Mouse (Mus musculus): ENCODE measurements at regions not wholly inside any gene's neighbourhood (a gene's known extent, or its start where the extent isn't known, plus 50 kb on each side); places are given as distances from the start of the nearest gene placed in this dataset.
"Not testable (repeated sequence)": the region's sequence is repeated elsewhere in the genome, so short reads cannot be mapped to it uniquely, and the experiment has no call there.

DNA sequence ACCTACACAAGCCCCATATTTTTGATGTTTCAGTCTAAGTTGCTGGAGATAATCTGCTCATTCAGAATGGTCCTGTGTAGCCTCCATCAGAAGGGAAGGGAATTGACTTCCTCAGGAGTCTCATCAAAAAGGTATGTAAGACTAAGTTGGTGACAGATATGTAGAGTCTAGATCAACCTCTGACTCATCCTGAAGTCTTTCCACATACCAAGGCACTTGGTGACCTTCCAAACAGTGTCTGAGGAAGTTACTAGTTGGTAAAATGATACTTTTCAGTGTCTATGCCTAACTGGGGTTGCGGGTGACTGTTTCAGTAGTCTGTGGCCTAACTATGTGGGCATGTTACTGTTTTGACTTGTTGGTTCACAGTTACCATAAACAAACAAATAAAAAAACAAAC is 133.0 kb upstream of the Plcb4 start:
- H3K27me3 ChIP-seq (ENCODE audit: poor library complexity, severe bottlenecking) = no peaks in the 10 kb centered on the region
- no peaks in the 10 kb centered on the region for H3K9me3 ChIP-seq
- no peaks in the 10 kb centered on the region for H3K36me3 ChIP-seq (replicated peaks)
- H3K27ac ChIP-seq = no peak overlapping the region
- no peak overlapping the region for H3K4me3 ChIP-seq
- 95% methylated on average over 1 of the region's 1 CpGs for WGBS
- DNase-seq (ENCODE audit: extremely low spot score, low spot score) = no peak
- no peaks in the 10 kb centered on the region for H3K4me1 ChIP-seq

DNA sequence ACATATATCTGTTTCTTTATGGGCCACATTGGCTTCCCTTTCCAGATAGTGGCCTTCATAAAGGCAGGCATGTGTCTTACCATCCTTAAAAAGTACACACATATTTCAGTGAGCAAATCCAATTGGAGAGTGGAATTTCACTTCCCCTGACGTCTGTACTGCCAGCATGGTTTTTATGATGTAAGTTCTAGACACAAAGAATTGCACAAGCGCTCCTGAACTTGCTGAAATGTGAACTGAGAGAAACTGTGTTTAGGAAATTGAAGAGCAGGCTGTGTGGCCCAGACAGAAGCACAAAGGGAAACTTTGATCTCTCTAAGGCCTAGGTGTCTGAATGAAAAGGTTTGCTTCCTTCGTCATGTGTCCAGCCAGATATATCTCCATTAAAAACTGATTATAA is 129.2 kb upstream of the Plcb4 start:
- Histone ChIP-seq H3K9me3 (no peaks in the 10 kb centered on the region), H3K27ac (no peak overlapping the region), H3K4me3 (no peak overlapping the region), H3K4me1 (no peaks in the 10 kb centered on the region), H3K27me3 (ENCODE audit: poor library complexity, severe bottlenecking) (no peaks in the 10 kb centered on the region), H3K36me3 (replicated peaks) (no peaks in the 10 kb centered on the region)
- no peak for DNase-seq (ENCODE audit: extremely low spot score, low spot score)
- WGBS = 89% methylated on average over 3 of the region's 3 CpGs

DNA sequence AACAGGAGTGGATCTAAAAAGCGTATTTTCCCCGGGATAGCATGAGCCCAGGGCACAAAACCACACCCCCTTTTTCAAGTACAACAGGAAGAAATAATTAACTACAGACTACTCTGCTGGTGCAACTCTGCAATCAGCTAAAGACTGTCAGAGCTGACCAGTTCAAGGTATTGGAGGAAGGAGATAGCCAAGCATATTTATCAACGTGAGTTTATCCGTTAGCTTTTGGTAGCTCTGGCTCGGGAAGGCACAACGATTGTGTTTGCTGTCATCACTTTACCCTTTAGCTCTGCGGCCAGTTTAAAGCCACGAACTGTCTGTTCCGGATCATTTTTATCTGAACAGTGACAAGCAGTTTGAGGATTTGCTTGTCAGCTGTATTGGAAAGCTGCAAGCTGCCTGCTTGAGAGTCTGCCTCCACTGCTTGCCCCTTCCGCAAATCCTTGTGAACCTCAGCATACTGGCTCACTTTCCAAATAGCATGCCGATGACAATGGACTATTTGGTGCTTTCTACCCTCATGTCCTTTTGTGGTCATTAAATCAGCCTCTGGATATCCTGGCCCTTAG is 122.4 kb upstream of the Plcb4 start:
- Histone ChIP-seq H3K4me1 (peaks cover 25% of the 10 kb centered on the region), H3K27me3 (ENCODE audit: poor library complexity, severe bottlenecking) (no peaks in the 10 kb centered on the region), H3K4me3 (no peak overlapping the region), H3K27ac (0 out of 2 replicates have a peak overlapping the region, but pooled peaks have one; percentile 35), H3K9me3 (peaks cover 10% of the 10 kb centered on the region), H3K36me3 (replicated peaks) (no peaks in the 10 kb centered on the region)
- WGBS = 74% methylated on average over 11 of the region's 11 CpGs
- no peak for DNase-seq (ENCODE audit: extremely low spot score, low spot score)

DNA sequence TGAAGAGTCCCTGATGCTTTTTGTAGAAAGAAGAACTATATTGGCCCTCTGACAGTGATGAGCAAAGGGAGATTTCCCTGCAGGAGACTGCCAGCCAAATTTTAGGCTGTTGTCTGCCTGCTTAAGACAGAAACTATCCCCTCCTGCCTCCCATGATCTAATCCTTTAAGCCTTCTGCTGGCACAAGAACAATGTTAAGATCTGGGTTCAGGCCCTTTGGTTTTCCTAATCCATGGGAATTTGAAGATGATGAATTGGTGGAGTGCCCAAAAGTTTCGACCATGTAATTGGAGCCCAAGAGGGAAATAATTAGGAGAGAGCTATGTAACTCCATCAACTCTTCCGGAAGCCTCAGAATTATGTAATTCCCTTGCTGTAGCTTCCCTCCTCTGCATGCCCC is 120.8 kb upstream of the Plcb4 start:
- H3K9me3 ChIP-seq = peaks cover 10% of the 10 kb centered on the region
- 26% methylated on average over 2 of the region's 2 CpGs for WGBS
- H3K4me3 ChIP-seq = no peak overlapping the region
- H3K4me1 ChIP-seq = peaks cover 25% of the 10 kb centered on the region
- no peak overlapping the region for H3K27ac ChIP-seq
- no peaks in the 10 kb centered on the region for H3K27me3 ChIP-seq (ENCODE audit: poor library complexity, severe bottlenecking)
- no peak for DNase-seq (ENCODE audit: extremely low spot score, low spot score)
- no peaks in the 10 kb centered on the region for H3K36me3 ChIP-seq (replicated peaks)

DNA sequence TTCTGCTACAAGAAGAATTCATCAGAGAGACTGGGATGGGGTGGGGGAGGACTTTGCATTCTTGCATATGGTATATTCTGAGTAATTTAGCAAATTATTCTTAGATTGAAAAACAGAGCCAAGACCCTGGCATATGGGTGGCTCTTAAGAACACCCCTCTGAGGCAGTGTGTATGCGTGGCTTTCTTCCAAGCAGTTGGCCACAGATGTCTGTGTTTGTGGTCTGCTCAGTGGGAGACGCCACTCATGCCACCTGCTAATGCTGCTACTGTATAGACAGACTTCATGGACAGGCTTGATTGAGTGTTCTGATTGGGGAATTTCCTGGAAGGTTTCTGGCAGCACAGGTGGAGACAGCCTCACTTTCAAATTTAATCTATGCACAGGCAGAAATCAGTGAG is 117.8 kb upstream of the Plcb4 start:
- H3K27ac ChIP-seq = no peak overlapping the region
- H3K4me1 ChIP-seq = peaks cover 25% of the 10 kb centered on the region
- DNase-seq (ENCODE audit: extremely low spot score, low spot score) = no peak
- no peaks in the 10 kb centered on the region for H3K36me3 ChIP-seq (replicated peaks)
- H3K9me3 ChIP-seq = peaks cover 10% of the 10 kb centered on the region
- no peaks in the 10 kb centered on the region for H3K27me3 ChIP-seq (ENCODE audit: poor library complexity, severe bottlenecking)
- 84% methylated on average over 2 of the region's 2 CpGs for WGBS
- H3K4me3 ChIP-seq = no peak overlapping the region

DNA sequence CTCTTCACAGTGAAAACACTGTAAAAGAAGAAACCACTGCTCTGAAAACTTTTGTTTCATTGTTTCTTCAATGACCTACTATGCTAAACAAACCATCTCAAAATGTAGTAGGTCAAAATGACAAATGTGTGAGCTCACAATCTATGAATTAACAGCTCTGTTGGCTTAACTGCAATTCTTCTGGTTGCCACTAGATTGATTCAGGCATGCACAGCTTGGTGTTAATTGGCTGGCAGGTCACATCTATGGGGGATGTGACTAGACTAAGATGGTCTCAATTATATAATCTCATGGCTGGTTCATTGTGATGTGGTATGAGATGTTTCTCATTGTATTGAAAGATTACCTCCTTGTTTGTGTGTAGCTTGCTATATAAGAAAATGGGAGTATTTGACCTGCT is 116.9 kb upstream of the Plcb4 start:
- H3K9me3 ChIP-seq = peaks cover 10% of the 10 kb centered on the region
- no peak overlapping the region for H3K4me3 ChIP-seq

DNA sequence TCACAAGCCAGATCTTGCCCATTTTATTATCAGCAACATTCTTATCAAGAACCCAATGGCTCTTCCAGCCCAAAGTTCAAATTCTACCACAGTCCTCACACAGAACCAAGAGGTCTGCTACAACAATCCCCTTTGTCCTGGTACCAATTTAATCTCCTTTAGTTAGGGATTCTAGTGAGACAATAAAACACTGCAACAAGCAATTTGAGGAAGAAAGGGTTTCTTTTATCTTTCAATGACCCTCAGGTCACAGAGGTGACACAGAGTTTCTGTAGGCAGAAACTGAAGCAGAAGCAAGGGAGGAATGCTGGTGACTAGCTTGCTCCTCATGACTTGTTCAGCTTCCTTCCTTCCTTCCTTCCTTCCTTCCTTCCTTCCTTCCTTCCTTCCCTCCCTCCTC is 113.9 kb upstream of the Plcb4 start:
- Histone ChIP-seq H3K27me3 (ENCODE audit: poor library complexity, severe bottlenecking) (no peaks in the 10 kb centered on the region), H3K9me3 (no peaks in the 10 kb centered on the region), H3K36me3 (replicated peaks) (no peaks in the 10 kb centered on the region), H3K27ac (no peak overlapping the region), H3K4me1 (no peaks in the 10 kb centered on the region), H3K4me3 (no peak overlapping the region)
- no peak for DNase-seq (ENCODE audit: extremely low spot score, low spot score)

More for the DNA sequence above, 116.9 kb upstream of the Plcb4 start:
- H3K27me3 ChIP-seq (ENCODE audit: poor library complexity, severe bottlenecking) = no peaks in the 10 kb centered on the region
- H3K4me1 ChIP-seq = peaks cover 16% of the 10 kb centered on the region
- no peaks in the 10 kb centered on the region for H3K36me3 ChIP-seq (replicated peaks)
- no peak for DNase-seq (ENCODE audit: extremely low spot score, low spot score)
- H3K27ac ChIP-seq = no peak overlapping the region

DNA sequence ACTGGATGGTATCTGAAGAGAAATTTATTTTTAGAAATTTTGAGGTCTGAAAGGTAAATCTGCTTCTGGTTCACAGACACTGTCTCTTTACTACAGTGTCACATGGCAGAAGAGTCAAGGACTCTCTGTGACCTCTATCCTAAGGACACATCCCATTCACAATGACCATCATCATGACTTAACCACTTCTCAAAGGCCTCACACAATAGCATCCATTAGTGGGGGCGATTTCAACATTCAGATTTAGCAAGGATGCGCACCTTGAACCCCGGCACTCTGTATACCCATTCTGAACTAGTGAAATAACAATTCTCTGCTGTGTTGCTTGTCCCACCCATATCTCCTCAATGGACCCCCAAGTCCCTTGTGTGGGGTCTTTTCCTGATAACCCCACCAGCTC is 110.8 kb upstream of the Plcb4 start:
- no peak overlapping the region for H3K27ac ChIP-seq
- DNase-seq (ENCODE audit: extremely low spot score, low spot score) = no peak
- no peak overlapping the region for H3K4me3 ChIP-seq
- H3K27me3 ChIP-seq (ENCODE audit: poor library complexity, severe bottlenecking) = no peaks in the 10 kb centered on the region
- no peaks in the 10 kb centered on the region for H3K4me1 ChIP-seq
- H3K36me3 ChIP-seq (replicated peaks) = no peaks in the 10 kb centered on the region
- H3K9me3 ChIP-seq = no peaks in the 10 kb centered on the region
- WGBS = 86% methylated on average over 3 of the region's 3 CpGs

DNA sequence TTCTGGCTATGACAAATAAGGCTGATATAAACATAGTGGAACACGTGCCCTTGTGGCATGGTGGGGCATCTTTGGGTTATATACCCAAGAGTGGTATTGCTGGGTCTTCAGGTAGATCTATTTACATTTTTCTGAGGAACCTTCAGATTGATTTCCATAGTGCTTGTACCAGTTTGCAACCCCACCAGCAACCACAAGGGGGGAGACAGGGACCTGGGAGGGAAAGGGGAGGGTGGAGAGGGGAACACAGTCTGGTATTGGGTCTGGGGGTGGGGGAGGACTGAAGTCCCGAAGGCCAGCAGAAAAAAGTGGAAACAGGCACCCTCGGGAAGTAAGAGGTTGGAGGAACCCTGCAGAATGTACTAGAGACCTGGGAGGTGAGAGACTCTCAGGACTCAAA is 105.8 kb upstream of the Plcb4 start:
- 66% methylated on average over 3 of the region's 3 CpGs for WGBS
- H3K4me3 ChIP-seq = no peak overlapping the region
- no peak for DNase-seq (ENCODE audit: extremely low spot score, low spot score)
- H3K4me1 ChIP-seq = no peaks in the 10 kb centered on the region
- H3K27me3 ChIP-seq (ENCODE audit: poor library complexity, severe bottlenecking) = no peaks in the 10 kb centered on the region
- H3K9me3 ChIP-seq = 0 out of 2 replicates have a peak, but pooled peaks cover under 1% of the 10 kb centered on the region
- H3K36me3 ChIP-seq (replicated peaks) = no peaks in the 10 kb centered on the region
- H3K27ac ChIP-seq = no peak overlapping the region

DNA sequence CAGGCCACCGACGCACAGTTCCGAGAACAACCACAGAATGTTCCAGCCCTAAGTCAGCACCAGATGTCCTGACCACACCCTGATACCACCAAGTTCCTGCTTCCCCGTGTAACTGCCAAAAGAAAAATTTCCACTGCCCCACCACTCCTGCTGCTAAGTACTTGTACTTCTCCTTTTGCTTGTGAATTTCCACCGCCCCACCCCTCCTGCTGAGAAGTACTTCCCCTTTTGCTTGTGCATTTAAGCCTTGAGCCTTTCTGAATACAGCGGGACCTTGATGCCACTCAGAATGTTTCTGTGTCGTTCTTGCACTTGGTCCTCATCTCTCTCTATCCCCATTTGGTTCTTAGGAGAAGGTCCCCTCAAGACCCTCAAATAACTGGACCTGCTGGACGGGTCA is 100.8 kb upstream of the Plcb4 start:
- not testable (repeated sequence) for H3K4me3 ChIP-seq; H3K9me3 ChIP-seq; H3K4me1 ChIP-seq; H3K36me3 ChIP-seq (replicated peaks); H3K27ac ChIP-seq; H3K27me3 ChIP-seq (ENCODE audit: poor library complexity, severe bottlenecking); DNase-seq (ENCODE audit: extremely low spot score, low spot score)
- 95% methylated on average over 8 of the region's 8 CpGs for WGBS

DNA sequence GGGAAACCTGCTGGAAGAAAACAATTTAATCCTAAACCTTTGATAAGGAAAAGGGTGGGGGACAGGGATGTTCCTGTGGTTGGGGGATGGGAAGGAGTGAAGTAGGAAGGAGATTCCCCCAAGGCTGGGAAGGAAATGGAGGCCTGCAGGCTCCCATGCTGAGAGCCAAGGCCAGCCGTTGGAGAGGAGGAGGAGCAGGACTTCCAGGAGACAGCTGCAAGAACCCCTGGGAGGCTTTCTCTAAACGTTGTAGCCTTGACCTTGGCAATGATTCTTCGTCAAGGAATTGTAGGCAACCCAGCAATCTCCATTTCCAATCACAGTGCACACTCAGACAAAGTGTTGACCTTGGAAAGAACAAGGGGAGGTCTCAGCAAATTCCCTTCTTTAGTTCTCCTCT is 99.5 kb upstream of the Plcb4 start:
- no peaks in the 10 kb centered on the region for H3K27me3 ChIP-seq (ENCODE audit: poor library complexity, severe bottlenecking)
- H3K4me3 ChIP-seq = no peak overlapping the region
- H3K9me3 ChIP-seq = peaks cover 7% of the 10 kb centered on the region; the same call in 1 of the 2 replicates
- H3K27ac ChIP-seq = no peak overlapping the region
- no peak for DNase-seq (ENCODE audit: extremely low spot score, low spot score)
- 61% methylated on average over 3 of the region's 3 CpGs for WGBS
- H3K4me1 ChIP-seq = 0 out of 2 replicates have a peak, but pooled peaks cover 5% of the 10 kb centered on the region
- H3K36me3 ChIP-seq (replicated peaks) = no peaks in the 10 kb centered on the region

DNA sequence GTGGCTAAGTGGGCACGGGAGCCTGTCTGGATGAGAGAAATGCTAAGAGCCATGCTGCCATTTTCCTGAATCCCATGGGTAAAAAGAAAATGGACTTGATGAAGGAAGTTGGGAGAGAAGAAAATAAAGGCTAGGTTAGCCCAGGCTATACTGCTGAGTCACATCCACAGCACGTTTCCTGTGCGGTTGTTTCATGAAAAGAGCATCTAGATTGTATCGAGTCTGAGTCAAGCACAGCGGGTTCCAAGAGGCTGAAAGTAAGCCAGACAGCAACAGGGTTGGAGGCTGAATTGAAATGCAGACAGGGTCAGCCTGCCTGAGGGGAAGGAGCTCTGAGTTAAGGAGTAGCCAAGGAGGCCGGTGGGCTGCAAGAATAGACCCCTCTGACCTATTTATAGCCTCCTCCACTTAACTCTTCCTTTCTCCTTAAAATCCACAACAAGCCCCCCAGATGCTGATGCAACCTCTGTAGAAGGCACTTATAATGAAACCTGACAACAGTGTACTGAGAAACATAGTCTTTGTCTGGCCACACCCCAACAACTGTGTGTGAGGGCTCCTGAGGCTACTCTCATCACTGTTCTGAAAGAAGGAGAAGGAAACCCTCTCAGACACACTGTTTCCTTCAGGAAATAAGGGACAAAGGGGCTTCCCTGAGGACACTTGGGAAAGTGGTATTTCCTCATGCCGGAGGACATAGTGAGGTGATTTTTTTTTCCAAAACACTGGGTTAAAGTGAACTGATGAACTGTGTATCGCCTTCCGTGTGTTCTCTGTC is 98.7 kb upstream of the Plcb4 start:
- no peak for DNase-seq (ENCODE audit: extremely low spot score, low spot score)
- WGBS = 82% methylated on average over 9 of the region's 9 CpGs
- no peaks in the 10 kb centered on the region for H3K36me3 ChIP-seq (replicated peaks)

DNA sequence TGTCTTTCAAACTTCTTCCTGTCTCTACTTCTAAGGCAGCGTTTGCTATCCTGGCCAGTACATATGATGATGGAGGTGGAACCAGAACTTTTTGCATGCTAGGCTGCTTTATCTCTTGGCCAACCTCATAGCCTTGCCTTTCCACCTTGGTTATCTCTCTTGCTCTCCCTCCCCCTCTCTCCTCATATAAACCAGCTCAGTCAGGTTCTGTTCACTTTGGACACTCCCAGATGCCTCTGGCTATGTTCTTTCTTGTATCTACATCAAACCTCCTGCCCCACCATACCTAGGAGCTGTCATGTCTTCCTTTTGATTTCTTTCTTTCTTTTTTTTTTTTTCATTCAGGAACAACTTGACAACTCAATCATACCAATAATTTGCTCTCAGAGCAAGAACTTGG is 98.0 kb upstream of the Plcb4 start:
- 0 out of 2 replicates have a peak, but pooled peaks cover 5% of the 10 kb centered on the region for H3K4me1 ChIP-seq
- peaks cover 7% of the 10 kb centered on the region; the same call in 1 of the 2 replicates for H3K9me3 ChIP-seq
- WGBS = 88% methylated on average over 1 of the region's 1 CpGs
- no peaks in the 10 kb centered on the region for H3K27me3 ChIP-seq (ENCODE audit: poor library complexity, severe bottlenecking)
- no peak overlapping the region for H3K27ac ChIP-seq
- H3K36me3 ChIP-seq (replicated peaks) = no peaks in the 10 kb centered on the region
- DNase-seq (ENCODE audit: extremely low spot score, low spot score) = no peak
- H3K4me3 ChIP-seq = no peak overlapping the region

More for the DNA sequence above, 98.7 kb upstream of the Plcb4 start:
- Histone ChIP-seq H3K27ac (no peak overlapping the region), H3K9me3 (peaks cover 7% of the 10 kb centered on the region; the same call in 1 of the 2 replicates), H3K27me3 (ENCODE audit: poor library complexity, severe bottlenecking) (no peaks in the 10 kb centered on the region), H3K4me3 (no peak overlapping the region), H3K4me1 (0 out of 2 replicates have a peak, but pooled peaks cover 5% of the 10 kb centered on the region)
